Mouse (Mus musculus) MEL (cell line): ENCODE data around the gene Tph2. TPM values are rescaled to one million over a fixed set of nuclear protein-coding genes. Genes with fewer than 3 reads are reported as not detected.

Source experiments
- DNase-seq: peaks from one replicate; pipeline ENCODE4 v3.0.0; 2011; ENCODE audit warnings: low read depth, low spot score
- H3K27ac ChIP-seq: 2 replicates; pipeline ENCODE4 v1.5.1; 2012; ENCODE audit warnings: low read depth, mild to moderate bottlenecking, control low read depth, low read length, moderate library complexity; ENCODE audit not compliant: control insufficient read depth
- H3K27me3 ChIP-seq, 2 experiments: fragments of 150-350 bp in 1 of 2; sonication (generic) in 1 of 2; 2 replicates each; pipeline ENCODE4 v1.6.1; 2012; ENCODE audit warnings: low read length in 2 of 2, mild to moderate bottlenecking in 2 of 2, improper control_type of control experiment in 1 of 2, moderate library complexity in 1 of 2; ENCODE audit not compliant: insufficient read depth in 2 of 2, control insufficient read depth in 1 of 2
- H3K36me3 ChIP-seq, 2 experiments: 2 replicates each; pipeline ENCODE4 v1.6.1; 2012 to 2014; ENCODE audit warnings: low read length in 2 of 2, improper control_type of control experiment in 1 of 2, inconsistent platforms in 1 of 2, mild to moderate bottlenecking in 1 of 2; ENCODE audit not compliant: insufficient read depth in 2 of 2, control insufficient read depth in 1 of 2
- H3K4me1 ChIP-seq, 2 experiments: fragments of 150-350 bp in 1 of 2; sonication (generic) in 1 of 2; 2 replicates each; pipeline ENCODE4 v1.6.1; 2012; ENCODE audit warnings: low read length in 2 of 2, improper control_type of control experiment in 1 of 2, mild to moderate bottlenecking in 1 of 2; ENCODE audit not compliant: insufficient read depth in 2 of 2, control insufficient read depth in 1 of 2
- H3K4me3 ChIP-seq, 2 experiments: fragments of 150-350 bp in 1 of 2; sonication (generic) in 1 of 2; 2 replicates each; pipeline ENCODE4 v1.5.1; 2012; ENCODE audit warnings: low read depth in 2 of 2, low read length in 2 of 2, mild to moderate bottlenecking in 2 of 2, moderate library complexity in 2 of 2, control low read depth in 1 of 2, improper control_type of control experiment in 1 of 2; ENCODE audit not compliant: control insufficient read depth in 1 of 2, insufficient read depth in 1 of 2
- H3K79me2 ChIP-seq: 2 replicates; pipeline ENCODE4 v1.6.1; 2012; ENCODE audit warnings: mild to moderate bottlenecking, low read length, moderate library complexity; ENCODE audit not compliant: control insufficient read depth, poor library complexity, insufficient read depth
- H3K9ac ChIP-seq: 2 replicates; pipeline ENCODE4 v1.6.1; 2012; ENCODE audit warnings: low read depth, mild to moderate bottlenecking, control low read depth, low read length, moderate library complexity; ENCODE audit not compliant: control insufficient read depth, poor library complexity, severe bottlenecking
- H3K9me3 ChIP-seq: fragments of 150-350 bp; sonication (generic); replicated peaks from 2 replicates; pipeline ENCODE4 v1.6.1; 2012; ENCODE audit warnings: mild to moderate bottlenecking, low read length, improper control_type of control experiment, moderate library complexity; ENCODE audit not compliant: insufficient read depth
- BHLHE40 ChIP-seq: IDR thresholded peaks from 2 replicates; pipeline ENCODE4 v1.6.1; 2012; ENCODE audit warnings: low read depth, mild to moderate bottlenecking, inconsistent platforms, low read length, improper control_type of control experiment, borderline replicate concordance
- CHD2 ChIP-seq: IDR thresholded peaks from 2 replicates; pipeline ENCODE4 v1.6.1; 2011; ENCODE audit warnings: low read length, improper control_type of control experiment
- CTCF ChIP-seq, 3 experiments: IDR thresholded peaks in 2 of 3; conservative IDR thresholded peaks in 1 of 3; 2 replicates each; pipeline ENCODE4 v1.5.1; 2011 to 2012; ENCODE audit warnings: low read length in 3 of 3, low read depth in 2 of 3, mild to moderate bottlenecking in 2 of 3, improper control_type of control experiment in 1 of 3, inconsistent platforms in 1 of 3, mixed read lengths in 1 of 3, moderate library complexity in 1 of 3; ENCODE audit not compliant: control insufficient read depth in 1 of 3, insufficient read depth in 1 of 3, poor library complexity in 1 of 3, severe bottlenecking in 1 of 3
- EP300 ChIP-seq, 2 experiments: IDR thresholded peaks; 2 replicates each; pipeline ENCODE4 v1.6.1; 2011; ENCODE audit warnings: improper control_type of control experiment in 2 of 2, low read length in 2 of 2, low read depth in 1 of 2, mild to moderate bottlenecking in 1 of 2
- GABPA ChIP-seq: IDR thresholded peaks from 2 replicates; pipeline ENCODE4 v1.6.1; 2012; ENCODE audit warnings: low read depth, mild to moderate bottlenecking, inconsistent platforms, low read length, improper control_type of control experiment, moderate library complexity
- GATA1 ChIP-seq: IDR thresholded peaks from 2 replicates; pipeline ENCODE4 v1.6.1; 2011; ENCODE audit warnings: low read depth, low read length, improper control_type of control experiment
- MAX ChIP-seq: IDR thresholded peaks from 2 replicates; pipeline ENCODE4 v1.6.1; 2011; ENCODE audit warnings: low read length, improper control_type of control experiment
- MAZ ChIP-seq: IDR thresholded peaks from 2 replicates; pipeline ENCODE4 v1.6.1; 2012; ENCODE audit warnings: low read depth, mild to moderate bottlenecking, inconsistent platforms, low read length, improper control_type of control experiment
- MXI1 ChIP-seq: IDR thresholded peaks from 2 replicates; pipeline ENCODE4 v1.6.1; 2011; ENCODE audit warnings: mild to moderate bottlenecking, low read depth, low read length, improper control_type of control experiment
- MYB ChIP-seq: IDR thresholded peaks from 2 replicates; pipeline ENCODE4 v1.6.1; 2011; ENCODE audit warnings: mild to moderate bottlenecking, low read depth, low read length, improper control_type of control experiment
- NELFE ChIP-seq: IDR thresholded peaks from 2 replicates; pipeline ENCODE4 v1.6.1; 2011; ENCODE audit warnings: low read depth, low read length, improper control_type of control experiment
- POLR2A ChIP-seq, 2 experiments: IDR thresholded peaks; 2 replicates each; pipeline ENCODE4 v1.6.1; 2011 to 2012; ENCODE audit warnings: low read length in 2 of 2, mild to moderate bottlenecking in 2 of 2, control low read depth in 1 of 2, improper control_type of control experiment in 1 of 2, low read depth in 1 of 2, moderate library complexity in 1 of 2; ENCODE audit not compliant: control insufficient read depth in 1 of 2, insufficient read depth in 1 of 2, poor library complexity in 1 of 2
- POLR2AphosphoS2 ChIP-seq: IDR thresholded peaks from 2 replicates; pipeline ENCODE4 v1.6.1; 2011; ENCODE audit warnings: low read length, improper control_type of control experiment
- POLR2AphosphoS5 ChIP-seq: IDR thresholded peaks from 2 replicates; pipeline ENCODE4 v1.6.1; 2012; ENCODE audit warnings: low read depth, borderline replicate concordance, mild to moderate bottlenecking, inconsistent platforms, low read length, moderate library complexity, mixed read lengths
- RAD21 ChIP-seq: IDR thresholded peaks from 2 replicates; pipeline ENCODE4 v1.6.1; 2011; ENCODE audit warnings: mild to moderate bottlenecking, low read depth, low read length, improper control_type of control experiment
- RCOR1 ChIP-seq: IDR thresholded peaks from 2 replicates; pipeline ENCODE4 v1.6.1; 2012; ENCODE audit warnings: low read depth, mild to moderate bottlenecking, inconsistent platforms, low read length, improper control_type of control experiment
- TAL1 ChIP-seq: IDR thresholded peaks from 2 replicates; pipeline ENCODE4 v1.6.1; 2012; ENCODE audit warnings: mild to moderate bottlenecking, inconsistent platforms, low read length, moderate library complexity, mixed read lengths
- TCF12 ChIP-seq: IDR thresholded peaks from 2 replicates; pipeline ENCODE4 v1.6.1; 2014; ENCODE audit warnings: low read depth, mild to moderate bottlenecking, inconsistent platforms, low read length, improper control_type of control experiment, moderate library complexity
- USF1 ChIP-seq: IDR thresholded peaks from 2 replicates; pipeline ENCODE4 v1.6.1; 2014; ENCODE audit warnings: low read depth, mild to moderate bottlenecking, inconsistent platforms, low read length, improper control_type of control experiment, moderate library complexity
- USF2 ChIP-seq, 2 experiments: IDR thresholded peaks; 2 replicates each; pipeline ENCODE4 v1.6.1; 2011 to 2012; ENCODE audit warnings: improper control_type of control experiment in 2 of 2, low read length in 2 of 2, borderline replicate concordance in 1 of 2, inconsistent platforms in 1 of 2, low read depth in 1 of 2, mild to moderate bottlenecking in 1 of 2; ENCODE audit not compliant: insufficient read depth in 1 of 2
- ZC3H11A ChIP-seq: IDR thresholded peaks from 2 replicates; pipeline ENCODE4 v1.6.1; 2012; ENCODE audit warnings: low read depth, mild to moderate bottlenecking, inconsistent platforms, low read length, improper control_type of control experiment
- ZKSCAN1 ChIP-seq: IDR thresholded peaks from 2 replicates; pipeline ENCODE4 v1.6.1; 2012; ENCODE audit warnings: low read depth, mild to moderate bottlenecking, inconsistent platforms, low read length, improper control_type of control experiment, moderate library complexity
- ZNF384 ChIP-seq: IDR thresholded peaks from 2 replicates; pipeline ENCODE4 v1.6.1; 2012; ENCODE audit warnings: low read depth, mild to moderate bottlenecking, inconsistent platforms, low read length, improper control_type of control experiment
- polyA plus RNA-seq, 2 experiments: library from polyadenylated mRNA; stranded (reverse) in 1 of 2; unstranded in 1 of 2; fragments of >175 nt in 1 of 2; fragments of >200 nt in 1 of 2; gene quantifications; 2 replicates each; pipeline versions ENCODE4 v1.2.1 to v1.2.4; 2012; ENCODE audit warnings: low replicate concordance in 2 of 2, low read depth in 1 of 2; ENCODE audit not compliant: insufficient read length in 2 of 2, insufficient read depth in 1 of 2, missing spikeins in 1 of 2
- total RNA-seq: library from RNA; depleted of rRNA; stranded (reverse); fragments of 300-350 nt; gene quantifications from 2 replicates; pipeline ENCODE4 v1.2.3, GENCODE M21; 2012

Gene Tph2
- total and polyA plus RNA-seq, 3 experiments = not detected

GRCm38 (mm10) chr10:115205825-115206224 is 21.0 kb upstream of the Tph2 start:
- Histone ChIP-seq H3K9me3 (no peaks in the 10 kb centered on the region), H3K4me3 (no peak overlapping the region), H3K36me3 (peaks cover 0 to 2% of the 10 kb centered on the region in 2 experiments), H3K79me2 (no peaks in the 10 kb centered on the region), H3K4me1 (no peaks in the 10 kb centered on the region; a peak in 2 of 4 replicates), H3K27me3 (no peaks in the 10 kb centered on the region), H3K9ac (no peak overlapping the region), H3K27ac (no peak overlapping the region)
- no peak for TF ChIP-seq ZKSCAN1
- TF ChIP-seq CHD2 = no peak
- TF ChIP-seq POLR2A (IDR thresholded peaks at IDR 0.05; ENCODE audit: control insufficient read depth in 1 of 2, insufficient read depth in 1 of 2, low read depth in 1 of 2, low read length in 2 of 2, poor library complexity in 1 of 2) = no peak
- no peak for TF ChIP-seq MYB
- TF ChIP-seq MAX = no peak
- TF ChIP-seq MAZ = no peak
- TF ChIP-seq USF2 (IDR thresholded peaks at IDR 0.05; ENCODE audit: borderline replicate concordance in 1 of 2, insufficient read depth in 1 of 2, low read depth in 1 of 2, low read length in 2 of 2) = no peak
- no peak for TF ChIP-seq POLR2AphosphoS5
- no peak for DNase-seq

- Histone ChIP-seq H3K4me3 (no peak overlapping the region), H3K9ac (no peak overlapping the region), H3K27ac (no peak overlapping the region)
- TF ChIP-seq TCF12 = no peak
- TF ChIP-seq ZNF384 = no peak
- no peak for TF ChIP-seq GABPA
- TF ChIP-seq EP300 (IDR thresholded peaks at IDR 0.05; ENCODE audit: low read depth in 1 of 2, low read length in 2 of 2) = peak in 1 of 2 experiments; percentile 48; a peak in 2 of 4 replicates
- TF ChIP-seq MXI1 = no peak
- no peak for TF ChIP-seq USF2 (IDR thresholded peaks at IDR 0.05; ENCODE audit: borderline replicate concordance in 1 of 2, insufficient read depth in 1 of 2, low read depth in 1 of 2, low read length in 2 of 2)
- no peak for TF ChIP-seq CHD2
- TF ChIP-seq BHLHE40 = no peak
- no peak for TF ChIP-seq POLR2AphosphoS2
- peak; percentile 55 for TF ChIP-seq GATA1
- TF ChIP-seq TAL1 = peak; percentile 18; the same call in 1 of the 2 replicates
- no peak for TF ChIP-seq CTCF (IDR thresholded peaks at IDR 0.05 in 2 of 3, conservative IDR thresholded peaks at IDR 0.05 in 1 of 3; ENCODE audit: control insufficient read depth in 1 of 3, insufficient read depth in 1 of 3, low read depth in 2 of 3, low read length in 3 of 3, poor library complexity in 1 of 3, severe bottlenecking in 1 of 3)
- no peak for TF ChIP-seq RAD21
- TF ChIP-seq NELFE = no peak
- no peak for TF ChIP-seq USF1
- TF ChIP-seq RCOR1 = peak; percentile 65; the same call in 1 of the 2 replicates
- no peak for TF ChIP-seq ZC3H11A
- TF ChIP-seq, all 39 proteins: peak for 4
- DNase-seq = peak; percentile 34
- Histone ChIP-seq H3K36me3 (peaks cover 0 to 2% of the 10 kb centered on the region in 2 experiments), H3K27me3 (no peaks in the 10 kb centered on the region), H3K9me3 (no peaks in the 10 kb centered on the region), H3K79me2 (no peaks in the 10 kb centered on the region), H3K4me1 (no peaks in the 10 kb centered on the region; a peak in 2 of 4 replicates)
Measured at GRCm38 (mm10) chr10:115205284-115205683, 20.5 kb upstream of the Tph2 start.
